Mouse (Mus musculus) heart, adult 9 months (tissue): Measurements from ENCODE around the gene Ugt1a6a.

Experiments
- DNase-seq, 2 experiments: peaks; one replicate each; pipeline ENCODE4 v3.0.0; 2022; ENCODE audit warnings: low spot score in 2 of 2

Ugt1a6a gene

GRCm38 (mm10) chr1:88249596-88249995, 115.0 kb downstream of the Ugt1a6a start:
- no peak for DNase-seq

- no peak for DNase-seq
Measured at GRCm38 (mm10) chr1:88250023-88250422, 115.4 kb downstream of the Ugt1a6a start.

GRCm38 (mm10) chr1:88253106-88253505, 118.5 kb downstream of the Ugt1a6a start:
- DNase-seq = no peak

- no peak for DNase-seq
Measured at GRCm38 (mm10) chr1:88253540-88253939, 118.9 kb downstream of the Ugt1a6a start.

GRCm38 (mm10) chr1:88254793-88255465, 120.3 kb downstream of the Ugt1a6a start:
- DNase-seq = no peak

- DNase-seq = no peak
Measured at GRCm38 (mm10) chr1:88255466-88255857, 120.9 kb downstream of the Ugt1a6a start.

GRCm38 (mm10) chr1:88255989-88256754, 121.6 kb downstream of the Ugt1a6a start:
- no peak for DNase-seq

- no peak for DNase-seq
Measured at GRCm38 (mm10) chr1:88256886-88257663, 122.5 kb downstream of the Ugt1a6a start.

GRCm38 (mm10) chr1:88257681-88258080, 123.1 kb downstream of the Ugt1a6a start:
- no peak for DNase-seq

GRCm38 (mm10) chr1:88258361-88258760, 123.8 kb downstream of the Ugt1a6a start:
- no peak for DNase-seq

- no peak for DNase-seq
Measured at GRCm38 (mm10) chr1:88258881-88259642, 124.5 kb downstream of the Ugt1a6a start.

- DNase-seq = no peak
Measured at GRCm38 (mm10) chr1:88259643-88260024, 125.0 kb downstream of the Ugt1a6a start.

- DNase-seq = no peak
Measured at GRCm38 (mm10) chr1:88260114-88260513, 125.5 kb downstream of the Ugt1a6a start.

GRCm38 (mm10) chr1:88260604-88261377, 126.2 kb downstream of the Ugt1a6a start:
- DNase-seq = no peak

GRCm38 (mm10) chr1:88261706-88262105, 127.1 kb downstream of the Ugt1a6a start:
- DNase-seq = no peak

GRCm38 (mm10) chr1:88262255-88262654, 127.6 kb downstream of the Ugt1a6a start:
- peak in 1 of 2 experiments; percentile 30 for DNase-seq

- DNase-seq = no peak
Measured at GRCm38 (mm10) chr1:88262961-88263360, 128.4 kb downstream of the Ugt1a6a start.

GRCm38 (mm10) chr1:88263778-88264177, 129.2 kb downstream of the Ugt1a6a start:
- no peak for DNase-seq

GRCm38 (mm10) chr1:88264237-88264868, 129.7 kb downstream of the Ugt1a6a start:
- no peak for DNase-seq

GRCm38 (mm10) chr1:88264869-88265240, 130.2 kb downstream of the Ugt1a6a start:
- DNase-seq = no peak
